Mouse (Mus musculus) layer of hippocampus, postnatal 25 days (tissue): ENCODE measurements around the gene Mxd4. TPM values are rescaled to one million over a fixed set of nuclear protein-coding genes. Genes with fewer than 3 reads are reported as not detected.
A peak's percentile ranks its signal among the peaks of the same experiment; 100 is the strongest.

Source experiments
- DNase-seq, 2 experiments: peaks; one replicate each; pipeline ENCODE4 v3.0.0; 2022; ENCODE audit warnings: mixed read lengths in 2 of 2, low spot score in 1 of 2; ENCODE audit errors: extremely low spot score in 1 of 2
- total RNA-seq, 2 experiments: library from RNA; stranded (reverse); gene quantifications; 2 replicates each; pipeline ENCODE4 v1.2.3; 2021

The Mxd4 gene
- total RNA-seq, 2 experiments from 2014 or later, result 84.6 to 93.3 TPM

- no peak for DNase-seq
These were observed 11.1 kb upstream of the Mxd4 start for GRCm38 (mm10) chr5:34198615-34199014.

- peak in 1 of 2 experiments; percentile 48 for DNase-seq
These were observed 9.7 kb upstream of the Mxd4 start for GRCm38 (mm10) chr5:34197243-34197642.

DNA sequence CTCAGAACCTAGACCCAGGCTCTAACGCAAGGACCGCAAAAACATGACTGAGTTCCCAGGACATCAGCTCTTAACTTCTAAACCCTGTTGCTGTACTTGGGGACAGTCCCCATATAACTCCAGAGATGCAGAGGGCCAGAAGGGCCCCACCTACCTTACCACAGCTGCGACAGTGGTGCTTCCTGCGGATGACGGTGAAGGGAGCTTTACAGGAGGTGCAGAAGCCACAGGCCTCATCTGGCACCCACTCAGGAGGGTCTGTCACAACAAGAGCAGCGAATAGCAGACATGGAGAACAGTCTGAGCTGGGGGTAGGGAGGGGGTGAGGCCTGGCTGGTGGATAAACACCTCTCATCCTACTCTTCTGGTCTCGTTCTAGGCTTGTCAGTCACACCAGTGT is 8.9 kb upstream of the Mxd4 start:
- DNase-seq, result no peak

DNA sequence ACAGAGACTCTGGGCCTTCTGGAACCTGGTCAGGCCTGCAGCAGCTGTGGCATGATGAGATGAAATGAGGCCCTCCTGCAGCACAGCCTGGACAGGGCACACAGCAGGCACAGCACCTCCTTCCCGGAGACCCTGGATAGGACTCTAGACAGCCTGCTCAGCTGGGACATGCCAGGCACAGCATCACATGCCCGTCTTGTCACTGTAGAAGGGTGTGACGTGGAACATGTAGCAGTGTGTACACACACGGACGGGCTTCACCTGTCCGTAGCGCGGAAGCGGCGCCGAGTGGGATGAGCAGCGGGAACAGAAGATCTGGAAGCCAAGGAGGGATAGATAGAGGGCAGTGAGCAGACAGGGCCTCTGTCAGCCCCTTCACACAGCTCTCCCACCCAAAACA is 8.3 kb upstream of the Mxd4 start:
- no peak for DNase-seq

DNA sequence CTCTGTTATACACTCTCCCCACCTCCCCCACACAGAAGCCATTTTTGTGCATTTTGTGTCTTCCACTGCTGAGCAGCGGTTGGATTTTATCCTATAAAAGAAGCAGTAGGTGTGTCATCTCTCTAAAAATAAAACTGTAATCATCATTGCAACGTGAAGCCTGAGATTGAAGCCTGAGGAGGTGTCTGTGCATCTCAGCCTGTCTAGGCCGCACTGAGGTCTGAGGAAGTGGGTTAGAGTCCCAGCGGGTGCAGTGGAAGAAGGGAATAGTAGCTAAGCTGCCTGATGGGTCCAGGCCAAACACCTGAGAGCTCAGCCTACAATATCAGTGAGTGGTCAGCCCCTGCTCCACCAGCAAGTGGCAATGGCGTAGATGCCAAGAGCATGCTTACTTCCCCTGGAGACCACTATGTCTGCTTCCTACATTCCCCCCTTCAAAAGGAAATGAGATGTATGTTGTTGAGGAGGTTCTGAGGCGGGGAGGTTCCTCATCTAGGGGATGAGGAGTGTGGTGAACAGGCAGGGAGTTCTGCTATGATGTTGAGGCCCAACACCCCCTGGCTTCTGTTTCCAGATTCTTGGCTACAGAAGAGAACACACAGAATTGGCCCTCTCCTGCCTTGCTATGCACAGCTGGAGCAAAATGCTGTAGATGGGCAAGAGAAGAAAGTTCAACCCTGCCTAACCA is 7.6 kb upstream of the Mxd4 start:
- no peak for DNase-seq

GRCm38 (mm10) chr5:34194426-34194825 is 6.9 kb upstream of the Mxd4 start:
- no peak for DNase-seq

DNA sequence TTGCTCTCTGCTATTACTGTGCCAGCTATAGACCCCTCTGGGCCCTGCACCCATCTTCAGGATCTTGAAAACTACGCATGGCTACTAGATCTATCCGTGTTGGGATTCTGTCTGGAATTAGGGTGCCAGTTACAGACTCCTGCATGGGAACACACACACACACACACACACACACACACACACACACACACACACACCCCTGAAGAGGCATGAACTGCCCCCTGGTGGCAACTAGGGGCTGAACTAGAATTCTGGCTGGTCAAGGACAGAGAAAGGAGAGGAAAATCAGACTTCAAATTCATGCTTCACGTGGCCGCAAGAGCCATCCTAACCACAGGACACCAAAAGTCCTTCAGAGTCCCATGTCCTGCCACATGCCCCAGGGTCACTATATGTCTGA is 4.3 kb upstream of the Mxd4 start:
- peak in 1 of 2 experiments; percentile 35 for DNase-seq

DNA sequence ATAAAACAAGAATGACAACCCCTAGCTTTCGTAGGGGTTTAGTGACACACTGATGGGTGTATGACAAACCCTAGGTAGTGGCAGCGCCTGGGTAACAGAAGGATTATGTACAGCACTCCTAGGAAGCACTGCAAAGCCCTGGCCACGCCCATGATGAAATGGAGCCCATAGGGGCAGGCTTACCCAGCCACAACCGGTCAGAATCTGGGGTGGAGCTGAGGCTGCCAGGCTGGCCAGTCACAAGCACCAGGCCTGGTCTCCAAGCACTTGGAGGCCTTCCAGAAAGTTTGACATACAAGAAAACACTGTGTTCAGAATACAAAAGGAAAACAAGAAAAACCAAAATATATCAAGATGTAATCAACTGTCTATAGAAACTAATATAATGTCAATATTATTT is 3.5 kb upstream of the Mxd4 start:
- no peak for DNase-seq

DNA sequence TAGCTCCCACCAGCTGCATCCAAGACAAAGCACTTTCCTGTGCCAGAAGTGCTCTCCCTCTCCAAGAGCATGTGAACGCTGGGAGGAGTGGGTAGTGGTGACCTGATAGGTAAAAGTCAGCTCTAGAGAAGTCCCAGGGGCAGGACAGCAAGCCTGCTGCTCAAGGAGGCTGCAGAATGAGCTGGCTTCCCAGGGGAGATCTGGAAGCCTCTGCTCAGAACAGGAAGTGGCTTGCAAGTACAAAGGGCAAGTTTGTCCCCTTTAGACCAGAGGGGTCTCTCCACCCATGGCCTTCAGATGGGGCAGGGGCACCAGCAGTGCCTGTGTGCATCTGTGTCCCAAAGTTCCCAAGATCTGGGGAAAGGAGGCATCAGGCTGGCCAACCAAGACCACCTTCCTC is 2.0 kb upstream of the Mxd4 start:
- DNase-seq, result no peak

- DNase-seq, result no peak
These were observed 1.3 kb upstream of the Mxd4 start for GRCm38 (mm10) chr5:34188856-34189255.

GRCm38 (mm10) chr5:34186961-34187391 is 544 bp downstream of the Mxd4 start:
- DNase-seq, result peak in 1 of 2 experiments; percentile 33

DNA sequence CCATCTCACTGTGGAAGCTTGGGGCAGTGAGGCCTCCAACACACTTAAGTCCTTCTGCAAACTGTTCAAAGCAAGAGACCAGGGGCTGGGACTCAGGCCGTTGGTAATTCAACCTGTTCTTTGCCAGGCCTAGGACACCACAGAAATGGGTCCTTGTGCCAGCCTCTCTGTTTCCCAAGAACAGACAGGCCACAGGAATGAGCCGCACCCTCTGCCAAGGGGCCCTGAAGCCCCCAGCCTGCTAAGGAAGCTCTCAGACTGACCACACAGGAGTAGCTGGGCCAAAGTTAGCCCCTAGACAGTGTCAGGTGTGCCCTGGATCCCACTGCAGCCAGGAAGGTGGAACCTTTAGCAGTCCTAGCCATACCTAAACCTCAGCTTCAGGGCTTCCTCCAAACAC is 1.1 kb downstream of the Mxd4 start:
- DNase-seq, result peak in 1 of 2 experiments; percentile 2

DNA sequence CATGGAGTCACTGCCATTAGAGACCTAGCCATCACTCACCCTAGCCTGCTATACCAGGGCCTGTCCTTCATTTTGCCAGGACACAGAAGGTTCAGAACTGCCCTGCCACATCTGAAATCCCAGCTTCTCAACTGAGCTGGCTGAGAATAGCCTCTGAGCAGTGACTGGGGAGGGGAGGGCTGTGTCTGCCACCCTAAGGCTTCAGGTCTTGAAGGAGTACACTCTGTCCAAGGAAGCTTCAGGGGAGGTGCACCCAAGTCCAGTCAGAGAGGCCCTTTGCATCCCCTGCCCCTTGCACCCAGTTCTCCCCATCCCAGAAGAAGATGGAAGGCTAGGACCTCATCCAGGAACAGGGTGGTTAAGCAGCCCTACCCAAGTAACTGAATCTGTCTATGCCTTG is 1.7 kb downstream of the Mxd4 start:
- DNase-seq, result no peak

- DNase-seq, result peak; percentile 2 to 6
These were observed 2.4 kb downstream of the Mxd4 start for GRCm38 (mm10) chr5:34185051-34185580.

DNA sequence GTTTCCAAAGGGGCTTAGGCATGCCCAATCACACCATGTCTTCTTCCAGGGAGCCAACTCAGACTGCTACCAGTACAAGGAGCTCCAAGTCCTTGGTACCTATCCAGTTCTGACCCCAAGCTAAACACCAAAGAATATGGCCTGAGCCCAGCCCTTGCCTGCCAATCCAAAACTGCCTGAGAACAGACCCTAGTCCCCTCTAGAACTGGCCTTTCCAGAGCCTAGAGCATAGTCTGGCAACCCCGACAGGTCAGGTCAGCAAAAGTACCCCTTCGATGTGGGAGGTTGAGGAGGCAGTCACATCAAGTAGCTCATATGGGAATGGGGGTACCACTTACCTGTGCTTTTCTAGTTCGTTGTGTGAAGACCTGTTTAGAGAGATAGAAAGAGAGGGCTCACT is 3.5 kb downstream of the Mxd4 start:
- DNase-seq, result peak; percentile 1 to 5

GRCm38 (mm10) chr5:34183156-34183880 is 4.2 kb downstream of the Mxd4 start:
- DNase-seq, result peak; percentile 4 to 7

DNA sequence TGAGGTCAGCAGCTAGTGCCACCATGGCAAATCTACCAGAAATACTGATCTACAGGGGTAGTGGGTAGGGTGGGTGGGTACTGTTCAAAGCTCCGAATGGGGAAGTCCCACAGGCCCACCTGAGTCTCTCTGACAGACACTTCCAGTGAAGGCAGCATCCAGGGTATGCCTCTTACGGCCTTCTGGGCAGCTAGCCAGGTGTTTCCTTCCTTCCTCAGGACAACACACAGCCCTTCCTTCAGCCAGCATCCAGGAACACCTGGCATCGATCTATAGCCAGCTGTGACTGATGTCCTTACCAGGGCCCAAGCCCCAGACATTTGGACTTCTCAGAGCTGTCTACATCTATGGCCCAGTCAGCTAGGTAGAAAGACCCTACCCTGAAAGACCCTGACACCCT is 5.0 kb downstream of the Mxd4 start:
- DNase-seq, result peak; percentile 0 to 3

DNA sequence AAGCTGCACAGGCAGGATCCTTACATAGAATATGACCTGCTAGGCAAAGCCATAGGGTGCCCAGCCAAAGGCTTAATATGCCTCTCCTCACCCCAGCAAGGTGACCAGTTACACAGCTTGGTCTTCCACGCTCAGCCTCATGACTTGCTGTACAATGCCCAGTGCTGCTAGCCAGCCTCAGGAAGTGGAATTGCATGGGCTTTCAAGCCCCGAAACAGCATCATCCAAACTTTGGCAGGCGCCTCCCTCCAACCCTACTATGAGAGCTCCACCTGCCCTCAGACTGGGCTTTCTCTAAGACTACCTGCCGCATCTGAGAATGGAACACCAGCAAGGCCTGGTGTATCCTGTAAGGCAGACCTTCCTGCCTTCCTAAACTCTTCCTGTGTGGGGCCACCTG is 9.7 kb downstream of the Mxd4 start:
- peak in 1 of 2 experiments; percentile 5 for DNase-seq

GRCm38 (mm10) chr5:34177091-34177490 is 10.4 kb downstream of the Mxd4 start:
- no peak for DNase-seq

- peak in 1 of 2 experiments; percentile 5 for DNase-seq
These were observed 10.8 kb downstream of the Mxd4 start for GRCm38 (mm10) chr5:34176691-34177090.

DNA sequence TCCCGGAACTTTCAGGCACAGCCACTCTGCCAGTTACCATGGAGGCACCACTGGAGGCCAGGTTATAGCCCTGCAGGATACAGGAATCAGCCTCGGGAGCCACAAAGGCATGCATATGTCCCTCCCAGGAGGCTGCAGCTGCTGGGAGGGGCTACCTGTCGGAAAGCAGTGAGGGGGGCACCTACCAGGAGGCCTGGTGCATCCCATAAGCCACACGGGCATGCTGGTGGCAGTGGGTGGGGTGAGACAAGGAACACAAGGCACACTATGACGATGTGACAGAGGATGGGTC is 12.2 kb downstream of the Mxd4 start:
- peak in 1 of 2 experiments; percentile 5 for DNase-seq
